Mouse (Mus musculus) spleen, adult 2 months (tissue): ENCODE results near the gene Tnfrsf23.

Experiments
- CTCF ChIP-seq: fragments of 200-500 bp; IDR thresholded peaks from 2 replicates; pipeline ENCODE4 v1.5.1; 2011; ENCODE audit warnings: mild to moderate bottlenecking, inconsistent platforms; ENCODE audit not compliant: insufficient read depth, insufficient read length, insufficient replicate concordance; ENCODE audit errors: extremely low read depth
- POLR2A ChIP-seq: fragments of 200-500 bp; IDR thresholded peaks from 2 replicates; pipeline ENCODE4 v1.6.1; 2011; ENCODE audit warnings: low read depth, low read length, inconsistent platforms

GRCm38 (mm10) chr7:143694550-143694949, 8.9 kb upstream of the Tnfrsf23 start:
- TF ChIP-seq CTCF (no peak), POLR2A (no peak)
